Mouse (Mus musculus) central nervous system, embryonic 14 days (tissue): ENCODE results near the gene Olfr1109. TPM values are rescaled to one million over a fixed set of nuclear protein-coding genes. Genes with fewer than 3 reads are reported as not detected.

Source experiments
- polyA plus RNA-seq: library from polyadenylated mRNA; depleted of rRNA; stranded (reverse); fragments of >200 nt; gene quantifications from 2 replicates; pipeline ENCODE4 v1.2.3, GENCODE M21; 2012; rRNA removed

The Olfr1109 gene
- polyA plus RNA-seq = not detected in 2 replicates

GRCm38 (mm10) chr2:87095908-87096307 lies at the start of gene Olfr1109:
Olfr1109 (minus strand) TSS chr2:87096008.

GRCm38 (mm10) chr2:87140200-87140599 lies 44.4 kb upstream of the Olfr1109 start, which contains the start of gene Olfr1110:
Olfr1110 (minus strand) TSS chr2:87140300.

GRCm38 (mm10) chr2:87114467-87114866 lies 18.7 kb upstream of the Olfr1109 start, which contains the start of gene Olfr259:
Olfr259 (minus strand) TSS chr2:87114567.

GRCm38 (mm10) chr2:87075717-87076116 lies 20.1 kb downstream of the Olfr1109 start, which contains the start of gene Olfr1107:
Olfr1107 (minus strand) TSS chr2:87075817.

GRCm38 (mm10) chr2:87052173-87052572 lies 43.6 kb downstream of the Olfr1109 start, which contains the start of gene Olfr1106:
Olfr1106 (minus strand) TSS chr2:87052273.

Other genes with a start within 250 kb of the Olfr1109 start
- gene Olfr1095, start 244.3 kb downstream of the Olfr1109 start, polyA plus RNA-seq = not detected in 2 replicates
- not detected in 2 replicates for gene Gm13723, start 221.2 kb downstream of the Olfr1109 start, polyA plus RNA-seq
- gene Olfr1097, start 203.8 kb downstream of the Olfr1109 start, polyA plus RNA-seq = not detected in 2 replicates
- not detected in 2 replicates for gene Olfr1098, start 171.5 kb downstream of the Olfr1109 start, polyA plus RNA-seq
- not detected in 2 replicates for gene Olfr1099, start 135.3 kb downstream of the Olfr1109 start, polyA plus RNA-seq
- gene Olfr1100, start 116.1 kb downstream of the Olfr1109 start, polyA plus RNA-seq = not detected in 2 replicates
- not detected in 2 replicates for gene Olfr1101, start 104.8 kb downstream of the Olfr1109 start, polyA plus RNA-seq
- not detected in 2 replicates for gene Olfr1102, start 97.6 kb downstream of the Olfr1109 start, polyA plus RNA-seq
- gene Olfr1104, start 68.9 kb downstream of the Olfr1109 start, polyA plus RNA-seq = not detected in 2 replicates
- gene Olfr1105, start 59.5 kb downstream of the Olfr1109 start, polyA plus RNA-seq = not detected in 2 replicates
- gene Olfr1106, start 43.7 kb downstream of the Olfr1109 start, polyA plus RNA-seq = not detected in 2 replicates
- not detected in 2 replicates for gene Olfr1107, start 20.2 kb downstream of the Olfr1109 start, polyA plus RNA-seq
- not detected in 2 replicates for gene Olfr259, start 18.6 kb upstream of the Olfr1109 start, polyA plus RNA-seq
- not detected in 2 replicates for gene Olfr1110, start 44.3 kb upstream of the Olfr1109 start, polyA plus RNA-seq
- not detected in 2 replicates for gene Olfr1111, start 56.6 kb upstream of the Olfr1109 start, polyA plus RNA-seq
- not detected in 2 replicates for gene Olfr1112, start 91.8 kb upstream of the Olfr1109 start, polyA plus RNA-seq
- gene Olfr1113, start 113.0 kb upstream of the Olfr1109 start, polyA plus RNA-seq = not detected in 2 replicates
- gene Olfr1115, start 152.0 kb upstream of the Olfr1109 start, polyA plus RNA-seq = not detected in 2 replicates
- gene Olfr1116, start 171.5 kb upstream of the Olfr1109 start, polyA plus RNA-seq = not detected in 2 replicates
- gene Olfr1118, start 211.6 kb upstream of the Olfr1109 start, polyA plus RNA-seq = not detected in 2 replicates